Mouse (Mus musculus) kidney, embryonic 14.5 days (tissue): ENCODE measurements at regions not wholly inside any gene's neighbourhood (a gene's known extent, or its start where the extent isn't known, plus 50 kb on each side); places are given as distances from the start of the nearest gene placed in this dataset.

ENCODE experiments used
- ATAC-seq: fragments of 200-750 bp; cut with Nextera tagmentation; 2 replicates; pipeline ENCODE4 v1.8.0; 2017; ENCODE audit warnings: moderate number of reproducible peaks, mild to moderate bottlenecking, moderate TSS enrichment, moderate library complexity; ENCODE audit not compliant: low FRiP score, low TSS enrichment
- H3K27ac ChIP-seq: fragments of 300-500 bp; sonication (generic); 2 replicates; pipeline ENCODE4 v1.5.1; 2014; ENCODE audit warnings: low read depth, mild to moderate bottlenecking, low read length, moderate library complexity, mixed read lengths
- H3K27me3 ChIP-seq: fragments of 300-500 bp; sonication (generic); 2 replicates; pipeline ENCODE4 v1.6.1; 2014; ENCODE audit warnings: mild to moderate bottlenecking, low read length; ENCODE audit not compliant: control insufficient read depth, insufficient read depth
- H3K36me3 ChIP-seq: fragments of 300-500 bp; sonication (generic); 2 replicates; pipeline ENCODE4 v1.6.1; 2014; ENCODE audit warnings: low read length, mixed read lengths; ENCODE audit not compliant: control insufficient read depth, insufficient read depth
- H3K4me1 ChIP-seq: fragments of 300-500 bp; sonication (generic); 2 replicates; pipeline ENCODE4 v1.6.1; 2014; ENCODE audit warnings: low read length, mixed read lengths; ENCODE audit not compliant: control insufficient read depth, insufficient read depth
- H3K4me2 ChIP-seq: fragments of 300-500 bp; sonication (generic); replicated peaks from 2 replicates; pipeline ENCODE4 v1.6.1; 2014; ENCODE audit warnings: low read depth, mild to moderate bottlenecking, low read length
- H3K4me3 ChIP-seq: fragments of 300-500 bp; sonication (generic); 2 replicates; pipeline ENCODE4 v1.5.1; 2014; ENCODE audit warnings: mild to moderate bottlenecking, low read length
- H3K9ac ChIP-seq: fragments of 300-500 bp; sonication (generic); 2 replicates; pipeline ENCODE4 v1.6.1; 2014; ENCODE audit warnings: low read depth, mild to moderate bottlenecking, low read length, moderate library complexity
- H3K9me3 ChIP-seq: fragments of 300-500 bp; sonication (generic); 2 replicates; pipeline ENCODE4 v1.6.1; 2016; ENCODE audit warnings: low read length; ENCODE audit not compliant: control insufficient read depth
- WGBS: fragments of 180-500 bp; shearing (Covaris S2); extraction: QIAGEN DNeasy Blood & Tissue Kit; methylation state at CpG from one replicate; pipeline ENCODE4 v1.1.7; 2014; 5-methylcytosine and 5-hydroxymethylcytosine counted together

- Histone ChIP-seq H3K4me2 (no peak overlapping the region), H3K9ac (no peak overlapping the region), H3K4me1 (no peaks in the 10 kb centered on the region), H3K27me3 (no peaks in the 10 kb centered on the region), H3K27ac (no peak overlapping the region), H3K36me3 (no peaks in the 10 kb centered on the region), H3K9me3 (no peaks in the 10 kb centered on the region), H3K4me3 (no peak overlapping the region)
- no peak for ATAC-seq
- WGBS, result 66% methylated on average over 5 of the region's 5 CpGs
Observed at GRCm38 (mm10) chrX:11568262-11568661, 240.6 kb downstream of the H2al1j start.

- Histone ChIP-seq H3K27me3 (no peaks in the 10 kb centered on the region), H3K4me1 (no peaks in the 10 kb centered on the region), H3K4me3 (no peak overlapping the region), H3K4me2 (no peak overlapping the region), H3K27ac (no peak overlapping the region), H3K9me3 (no peaks in the 10 kb centered on the region), H3K9ac (no peak overlapping the region), H3K36me3 (no peaks in the 10 kb centered on the region)
- WGBS, result 54% methylated on average over 3 of the region's 3 CpGs
- no peak for ATAC-seq
Observed at GRCm38 (mm10) chrX:11574354-11574753, 246.7 kb downstream of the H2al1j start.

DNA sequence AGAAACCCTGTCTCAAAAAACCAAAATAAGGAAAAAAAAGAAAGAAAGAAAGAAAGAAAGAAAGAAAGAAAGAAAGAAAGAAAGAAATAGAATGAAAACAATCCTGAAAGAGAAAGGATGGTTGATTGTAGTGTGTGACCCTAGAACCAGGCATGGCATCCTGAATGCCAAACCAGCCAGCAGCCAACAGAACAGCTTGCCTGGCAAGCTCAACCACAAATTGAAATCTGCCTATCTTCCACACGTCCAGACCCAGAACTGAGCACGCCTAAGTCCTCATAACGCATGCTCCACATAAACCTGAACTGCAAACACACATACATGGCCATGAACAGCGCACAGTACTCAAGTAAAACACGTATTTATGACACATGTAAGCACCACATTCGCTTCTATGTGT is 247.9 kb downstream of the H2al1j start:
- WGBS, result 90% methylated on average over 6 of the region's 6 CpGs

GRCm38 (mm10) chrX:11576287-11576686 is 248.7 kb downstream of the H2al1j start:
- WGBS, result 43% methylated on average over 8 of the region's 8 CpGs
- no peak overlapping the region for H3K27ac ChIP-seq
- no peak overlapping the region for H3K4me2 ChIP-seq
- H3K36me3 ChIP-seq, result no peaks in the 10 kb centered on the region
- no peak overlapping the region for H3K9ac ChIP-seq
- no peaks in the 10 kb centered on the region for H3K4me1 ChIP-seq
- peak; percentile 62 for ATAC-seq
- no peaks in the 10 kb centered on the region for H3K27me3 ChIP-seq
- no peaks in the 10 kb centered on the region for H3K9me3 ChIP-seq
- no peak overlapping the region for H3K4me3 ChIP-seq

More for the DNA sequence above, 247.9 kb downstream of the H2al1j start:
- no peak for ATAC-seq
- no peak overlapping the region for H3K4me2 ChIP-seq
- no peaks in the 10 kb centered on the region for H3K27me3 ChIP-seq
- H3K4me1 ChIP-seq, result no peaks in the 10 kb centered on the region
- H3K27ac ChIP-seq, result no peak overlapping the region
- no peaks in the 10 kb centered on the region for H3K9me3 ChIP-seq
- no peak overlapping the region for H3K4me3 ChIP-seq
- H3K9ac ChIP-seq, result no peak overlapping the region
- H3K36me3 ChIP-seq, result no peaks in the 10 kb centered on the region

DNA sequence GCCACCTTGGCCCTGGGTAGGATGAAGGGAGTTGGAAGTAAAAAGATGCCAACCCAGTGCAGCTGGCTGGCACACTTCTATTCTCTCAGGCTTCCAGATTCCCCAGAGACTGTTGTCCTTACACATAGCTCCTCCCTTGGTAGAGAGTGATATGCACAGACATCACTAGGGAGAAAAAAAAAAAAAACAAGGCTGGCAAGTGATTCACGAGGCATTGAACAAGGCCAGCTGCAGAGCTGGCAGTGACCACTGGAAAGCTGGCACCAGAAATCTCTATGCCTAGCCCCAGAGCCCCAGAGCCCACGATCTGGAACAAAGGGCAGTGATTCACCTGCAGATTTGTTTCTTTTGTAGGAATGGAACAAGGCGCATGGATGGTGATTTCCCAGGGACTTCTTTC is 249.7 kb downstream of the H2al1j start:
- no peaks in the 10 kb centered on the region for H3K9me3 ChIP-seq
- no peak overlapping the region for H3K4me3 ChIP-seq
- H3K36me3 ChIP-seq, result no peaks in the 10 kb centered on the region
- H3K27me3 ChIP-seq, result no peaks in the 10 kb centered on the region
- no peaks in the 10 kb centered on the region for H3K4me1 ChIP-seq
- no peak overlapping the region for H3K27ac ChIP-seq
- WGBS, result 73% methylated on average over 3 of the region's 3 CpGs
- no peak overlapping the region for H3K9ac ChIP-seq
- ATAC-seq, result no peak
- H3K4me2 ChIP-seq, result no peak overlapping the region

DNA sequence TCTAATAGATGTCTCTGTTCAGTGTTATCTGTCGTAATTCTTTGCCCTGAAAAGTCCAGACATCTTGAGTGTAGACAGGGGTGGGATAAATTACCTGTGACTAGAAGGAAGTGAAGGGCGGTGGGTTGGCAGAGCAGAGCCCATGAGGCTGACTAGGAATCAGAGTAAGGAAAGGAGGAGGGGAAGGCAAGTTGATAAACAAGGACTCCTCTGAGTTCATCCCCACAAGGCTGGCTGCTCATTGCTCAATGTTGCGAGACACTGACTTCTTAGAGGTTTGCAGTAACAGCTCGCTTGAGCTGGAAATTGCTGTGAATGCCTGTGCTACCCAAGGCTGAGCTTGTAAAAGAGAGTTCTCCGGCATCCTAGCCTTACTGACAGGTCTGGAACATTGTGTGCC is 257.7 kb downstream of the H2al1j start:
- no peak overlapping the region for H3K9ac ChIP-seq
- peak; percentile 62 for ATAC-seq
- H3K4me2 ChIP-seq, result no peak overlapping the region
- H3K27ac ChIP-seq, result no peak overlapping the region
- no peak overlapping the region for H3K4me3 ChIP-seq
- H3K4me1 ChIP-seq, result no peaks in the 10 kb centered on the region
- 0 out of 2 replicates have a peak, but pooled peaks cover 5% of the 10 kb centered on the region for H3K27me3 ChIP-seq
- no peaks in the 10 kb centered on the region for H3K9me3 ChIP-seq
- H3K36me3 ChIP-seq, result no peaks in the 10 kb centered on the region
- WGBS, result 47% methylated on average over 5 of the region's 5 CpGs

- H3K4me1 ChIP-seq, result no peaks in the 10 kb centered on the region
- no peak overlapping the region for H3K4me3 ChIP-seq
- no peaks in the 10 kb centered on the region for H3K9me3 ChIP-seq
- no peaks in the 10 kb centered on the region for H3K36me3 ChIP-seq
- H3K27me3 ChIP-seq, result 0 out of 2 replicates have a peak, but pooled peaks cover 9% of the 10 kb centered on the region
- no peak overlapping the region for H3K27ac ChIP-seq
- WGBS, result 43% methylated on average over 10 of the region's 10 CpGs
- no peak overlapping the region for H3K4me2 ChIP-seq
- ATAC-seq, result no peak
- no peak overlapping the region for H3K9ac ChIP-seq
Observed at GRCm38 (mm10) chrX:11591391-11592187, 264.0 kb downstream of the H2al1j start.

DNA sequence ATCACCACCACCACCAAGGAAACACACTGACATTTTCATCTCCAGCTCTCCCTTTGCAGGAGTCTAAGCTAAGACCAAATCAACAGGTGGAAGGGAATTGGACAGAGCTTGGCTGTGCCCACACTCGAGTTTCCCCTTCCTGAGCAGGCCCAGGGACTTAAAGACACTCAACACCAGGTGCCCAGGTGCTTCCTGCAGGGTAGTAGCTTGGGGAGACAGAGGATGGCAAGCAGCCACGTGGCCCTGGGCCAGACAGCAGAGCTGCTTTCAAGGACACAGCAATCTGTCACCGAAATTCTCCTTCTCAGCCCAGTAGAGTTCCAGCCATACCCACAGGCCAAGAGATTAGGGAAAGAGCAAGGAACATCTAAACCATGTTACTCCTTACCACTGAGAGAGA is 266.9 kb downstream of the H2al1j start:
- no peak for ATAC-seq
- 55% methylated on average over 3 of the region's 3 CpGs for WGBS
- Histone ChIP-seq H3K4me3 (no peak overlapping the region), H3K9ac (no peak overlapping the region), H3K36me3 (no peaks in the 10 kb centered on the region), H3K4me2 (no peak overlapping the region), H3K9me3 (no peaks in the 10 kb centered on the region), H3K4me1 (no peaks in the 10 kb centered on the region), H3K27me3 (0 out of 2 replicates have a peak, but pooled peaks cover 7% of the 10 kb centered on the region), H3K27ac (no peak overlapping the region)

GRCm38 (mm10) chrX:11597548-11597947 is 269.9 kb downstream of the H2al1j start:
- WGBS, result 75% methylated on average over 7 of the region's 7 CpGs
- no peak for ATAC-seq
- no peak overlapping the region for H3K27ac ChIP-seq

More at GRCm38 (mm10) chrX:11597548-11597947, 269.9 kb downstream of the H2al1j start:
- Histone ChIP-seq H3K9me3 (no peaks in the 10 kb centered on the region), H3K27me3 (0 out of 2 replicates have a peak, but pooled peaks cover 4% of the 10 kb centered on the region), H3K4me3 (no peak overlapping the region), H3K4me1 (no peaks in the 10 kb centered on the region), H3K36me3 (no peaks in the 10 kb centered on the region), H3K4me2 (no peak overlapping the region), H3K9ac (no peak overlapping the region)
